Mouse (Mus musculus): Measurements from ENCODE around the gene Grb2.

The Grb2 gene

GRCm38 (mm10) chr11:115611173-115611572, 97.2 kb downstream of the Grb2 start:
- DNase-seq (ENCODE audit: low read depth, low spot score): no peak

GRCm38 (mm10) chr11:115609576-115609975, 98.8 kb downstream of the Grb2 start:
- DNase-seq (ENCODE audit: low read depth, low spot score): no peak

GRCm38 (mm10) chr11:115608421-115609399, 99.7 kb downstream of the Grb2 start:
- no peak for DNase-seq (ENCODE audit: low read depth, low spot score)

DNA sequence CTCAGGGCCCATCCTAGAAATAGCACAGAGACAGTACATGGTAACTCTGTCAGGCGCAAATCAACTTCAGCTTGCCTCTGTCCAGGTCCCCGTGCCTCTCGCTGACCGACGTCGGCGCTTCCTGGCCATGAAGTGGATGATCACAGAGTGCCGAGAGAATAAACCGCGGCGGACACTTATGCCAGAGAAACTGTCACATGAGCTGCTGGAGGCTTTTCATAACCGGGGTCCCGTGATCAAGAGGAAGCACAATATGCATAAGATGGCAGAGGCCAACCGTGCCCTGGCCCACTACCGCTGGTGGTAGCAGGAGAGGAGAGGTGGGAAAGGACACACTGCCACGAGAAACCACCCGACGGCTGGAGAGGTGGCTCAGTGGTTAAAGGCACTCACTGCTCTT, 101.7 kb downstream of the Grb2 start:
- no peak for DNase-seq (ENCODE audit: low read depth, low spot score)

DNA sequence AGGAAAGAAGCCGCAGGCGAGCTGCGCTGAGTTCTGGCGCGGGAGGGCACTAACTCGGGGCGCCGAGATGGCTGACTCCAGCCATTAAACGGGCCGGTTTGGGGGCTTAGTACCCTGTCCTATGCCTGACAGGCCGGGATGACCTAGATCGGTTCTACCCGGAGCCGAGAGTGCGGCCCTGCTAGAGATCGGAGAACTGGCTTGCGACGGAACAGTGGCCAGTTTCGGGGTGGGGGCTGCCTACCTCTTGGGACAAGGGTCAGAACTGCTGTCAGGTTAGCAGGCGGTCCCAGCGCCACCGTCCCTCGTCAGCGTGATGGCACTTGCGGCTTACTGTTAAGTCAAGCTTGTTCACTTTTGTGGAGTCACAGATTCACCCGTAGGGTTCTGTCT, 104.1 kb downstream of the Grb2 start:
- DNase-seq (ENCODE audit: low read depth, low spot score): no peak

DNA sequence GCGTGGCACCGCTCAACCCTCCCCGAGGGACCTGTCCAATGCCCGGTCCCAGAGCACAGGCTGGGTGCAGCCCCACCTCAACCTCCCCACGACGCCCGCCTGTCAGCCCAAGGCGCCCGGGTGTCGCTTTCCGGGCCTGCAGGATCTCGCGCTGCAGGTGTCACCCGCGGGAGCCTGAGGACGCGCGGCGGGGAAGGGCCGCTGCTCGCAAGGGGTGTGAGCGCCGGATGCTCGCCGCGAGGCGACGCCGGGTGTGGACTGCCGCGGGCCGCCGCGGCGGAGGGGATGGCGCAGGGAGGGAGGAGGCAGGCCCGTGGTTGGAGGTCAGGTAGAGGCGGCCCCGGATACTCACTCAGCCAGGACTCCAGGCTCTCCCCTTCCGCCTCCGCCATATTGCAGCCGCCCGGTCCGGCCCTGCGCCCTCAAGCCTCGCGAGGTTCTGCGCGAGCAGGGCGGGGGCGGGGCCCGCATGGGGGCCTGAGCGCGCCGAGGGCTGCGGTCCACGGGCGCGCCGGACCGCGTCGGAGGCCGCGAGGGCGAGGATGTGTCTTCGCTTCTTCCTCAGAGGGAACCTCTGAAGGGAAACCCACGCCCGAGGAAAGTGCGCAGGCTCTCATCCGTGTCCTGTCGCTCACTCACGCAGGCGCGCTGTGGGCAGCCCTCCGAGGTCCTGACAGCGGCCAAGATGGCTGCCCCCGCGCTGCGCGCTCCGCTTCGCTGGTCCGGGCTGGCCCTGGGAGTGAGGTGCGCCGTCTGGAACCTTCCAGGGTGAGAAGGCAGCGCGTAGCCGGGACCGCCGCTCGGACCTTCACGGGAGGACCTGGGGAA, 104.7 kb downstream of the Grb2 start, which contains the start of the genes Mrps7 and Gga3:
TSS of gene Mrps7 (plus strand) at position 450 of the 828 bp plus-strand sequence.
TSS of gene Gga3 (minus strand) at position 576 of the 828 bp plus-strand sequence.
- peak; percentile 79 for DNase-seq (ENCODE audit: low read depth, low spot score)

DNA sequence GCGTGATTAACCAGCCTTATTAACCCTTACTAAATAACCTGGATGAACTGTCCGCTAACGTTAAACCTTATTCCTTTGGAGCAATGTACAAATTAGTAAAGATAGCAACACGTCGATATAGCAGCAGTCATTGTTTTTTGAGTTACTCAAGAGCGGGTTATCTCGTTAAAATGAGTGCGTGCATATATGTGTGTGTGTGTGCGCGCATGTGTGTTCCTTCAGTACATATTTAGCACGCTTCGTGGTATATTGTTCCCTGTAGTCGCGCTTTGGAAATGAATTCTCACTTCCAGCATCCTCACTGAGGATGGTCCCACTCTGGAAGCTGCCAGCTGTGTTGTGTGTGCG, 105.3 kb downstream of the Grb2 start:
- no peak for DNase-seq (ENCODE audit: low read depth, low spot score)

GRCm38 (mm10) chr11:115601174-115601573, 107.2 kb downstream of the Grb2 start:
- DNase-seq (ENCODE audit: low read depth, low spot score): no peak

DNA sequence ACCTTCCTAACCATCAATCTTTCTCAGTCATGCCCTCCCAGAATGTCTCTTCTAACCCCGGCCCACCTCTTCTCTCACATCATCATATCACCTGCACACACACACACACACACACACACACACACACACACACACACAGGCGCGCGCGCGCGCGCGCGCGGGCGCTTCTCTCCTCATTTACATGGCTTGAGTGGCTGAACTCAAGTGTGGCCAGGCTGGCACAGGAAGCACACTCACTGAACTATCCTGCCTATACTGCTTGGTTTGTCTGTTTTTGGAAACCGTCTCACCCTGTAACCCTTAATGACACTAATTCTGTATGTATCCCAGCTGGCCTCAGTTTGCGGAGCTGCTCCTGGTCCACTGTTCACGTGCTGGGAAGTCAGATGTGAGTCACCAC, 107.7 kb downstream of the Grb2 start:
- DNase-seq (ENCODE audit: low read depth, low spot score): no peak

GRCm38 (mm10) chr11:115599722-115600121, 108.7 kb downstream of the Grb2 start:
- DNase-seq (ENCODE audit: low read depth, low spot score): no peak

DNA sequence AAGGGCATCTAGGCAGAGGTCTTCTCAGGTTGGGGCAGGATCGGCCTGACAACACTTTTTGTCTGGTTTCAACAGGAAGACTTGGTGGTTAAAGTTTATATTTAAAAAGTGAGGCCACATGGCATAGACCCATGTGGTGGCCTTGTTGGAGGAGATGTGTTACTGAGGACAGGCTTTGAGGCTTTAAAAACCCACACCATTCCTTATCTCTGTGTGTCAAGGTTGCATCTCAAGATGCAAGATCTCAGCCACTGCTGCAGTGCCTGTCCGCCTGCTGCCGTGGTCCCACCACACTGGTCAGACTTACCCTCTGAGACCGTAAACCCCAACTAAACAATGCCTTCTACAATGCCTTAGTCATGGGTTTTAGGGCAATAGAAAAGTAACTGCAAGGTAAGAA, 110.1 kb downstream of the Grb2 start:
- no peak for DNase-seq (ENCODE audit: low read depth, low spot score)

GRCm38 (mm10) chr11:115595209-115595608, 113.2 kb downstream of the Grb2 start:
- peak; percentile 45 for DNase-seq (ENCODE audit: low read depth, low spot score)
